ENCODE assay signal across 14 mouse cellular contexts in genomic region chr8:87234336-87234735, GRCm38 (mm10).
A peak's percentile ranks its signal among the peaks of the same experiment; 100 is the strongest.
DNase-seq lines count a peak whose midpoint lies in the region; ATAC-seq lines count a peak whose summit lies in the region.
"Had no signal": no experiment of that assay in that cellular context is flagged by ENCODE, and none has a peak within 500 bp of the region (broad histone marks: within the 10 kb centered on the region; RNA-seq: fewer than 3 reads in every experiment).

No protein-coding gene starts in this region.

- no peak overlapping the region for H3K4me3 ChIP-seq in neural tube, embryonic 11.5 days (ENCODE audit: low read depth, low read length)
- H3K4me3 ChIP-seq: embryonic facial prominence, embryonic 15.5 days; stomach, embryonic 15.5 days had no signal

- H3K4me2 ChIP-seq in neural tube, embryonic 11.5 days (ENCODE audit: low read depth): no peak overlapping the region
- H3K4me2 ChIP-seq: embryonic facial prominence, embryonic 15.5 days; stomach, embryonic 15.5 days had no signal

- H3K27me3 ChIP-seq in neural tube, embryonic 11.5 days (ENCODE audit: control insufficient read depth, insufficient read depth, low read length): no peaks in the 10 kb centered on the region
- H3K27me3 ChIP-seq: CH12.LX; embryonic facial prominence, embryonic 15.5 days; stomach, embryonic 15.5 days had no signal

- DNase-seq in neural tube, embryonic 11.5 days (ENCODE audit: low spot score): peak; percentile 53
- no peak for DNase-seq in neural tube, embryonic 10.5 days (ENCODE audit: extremely low spot score, low spot score)
- DNase-seq in embryo, embryonic 11 days: peak; percentile 23
- DNase-seq in mesoderm, embryonic 11.5 days (ENCODE audit: low read depth, low spot score): peak; percentile 45
- DNase-seq in frontal cortex, postnatal 14 days (ENCODE audit: low spot score in 2 of 2): no peak
- DNase-seq in gastrocnemius, postnatal 25 days: no peak
- DNase-seq in ovary, postnatal 36 days (ENCODE audit: low spot score): no peak
- DNase-seq: gastrocnemius, postnatal 14 days; heart, postnatal 10 days; kidney, postnatal 36 days had no signal

- ATAC-seq in neural tube, embryonic 11.5 days (ENCODE audit: insufficient read depth, low FRiP score, low TSS enrichment): peak; percentile 20; the same call in 1 of the 2 replicates

- H3K4me1 ChIP-seq in neural tube, embryonic 11.5 days (ENCODE audit: control insufficient read depth, insufficient read depth, low read length): peaks cover 5% of the 10 kb centered on the region; the same call in 1 of the 2 replicates
- H3K4me1 ChIP-seq: stomach, embryonic 15.5 days had no signal

- H3K27ac ChIP-seq in neural tube, embryonic 11.5 days (ENCODE audit: low read depth, low read length): no peak overlapping the region
- H3K27ac ChIP-seq: embryonic facial prominence, embryonic 15.5 days; stomach, embryonic 15.5 days had no signal

- H3K36me3 ChIP-seq in neural tube, embryonic 11.5 days (ENCODE audit: control insufficient read depth, insufficient read depth, low read length): no peaks in the 10 kb centered on the region
- H3K36me3 ChIP-seq: embryonic facial prominence, embryonic 15.5 days; stomach, embryonic 15.5 days had no signal

- H3K9ac ChIP-seq in neural tube, embryonic 11.5 days (ENCODE audit: low read length): no peak overlapping the region
- H3K9ac ChIP-seq: embryonic facial prominence, embryonic 15.5 days; lung, embryonic 14.5 days; stomach, embryonic 15.5 days had no signal

- WGBS in neural tube, embryonic 11.5 days: 53% methylated on average over 5 of the region's 5 CpGs

- no peaks in the 10 kb centered on the region for H3K9me3 ChIP-seq in neural tube, embryonic 11.5 days (ENCODE audit: control insufficient read depth, low read length)
- H3K9me3 ChIP-seq: embryonic facial prominence, embryonic 15.5 days; stomach, embryonic 15.5 days had no signal

Comparison
In these comparisons a context has a peak if more than half of its experiments do, and no peak if none do; other contexts are left out.
1. DNase-seq: peak in neural tube, embryonic 11.5 days (single experiment), embryo, embryonic 11 days (single experiment) and mesoderm, embryonic 11.5 days (single experiment); none in neural tube, embryonic 10.5 days (single experiment), frontal cortex, postnatal 14 days (0 of 2), gastrocnemius, postnatal 25 days (single experiment) and ovary, postnatal 36 days (single experiment).